Mouse (Mus musculus): ENCODE results near the gene Hpca.

GRCm38 (mm10) chr4:129097006-129097405 lies 24.8 kb downstream of the Hpca start:
- no peak for TF ChIP-seq CTCF (IDR thresholded peaks at IDR 0.05; ENCODE audit: low read depth)
- TF ChIP-seq EP300 (IDR thresholded peaks at IDR 0.05; ENCODE audit: low read depth) = no peak
